Mouse (Mus musculus): Measurements from ENCODE around the gene Sbds. TPM values are rescaled to one million over a fixed set of nuclear protein-coding genes. Genes with fewer than 3 reads are reported as not detected.
A peak's percentile ranks its signal among the peaks of the same experiment; 100 is the strongest.

The Sbds gene
- polyA plus RNA-seq, 1 experiment from 2014 or later = 68.2 TPM

DNA sequence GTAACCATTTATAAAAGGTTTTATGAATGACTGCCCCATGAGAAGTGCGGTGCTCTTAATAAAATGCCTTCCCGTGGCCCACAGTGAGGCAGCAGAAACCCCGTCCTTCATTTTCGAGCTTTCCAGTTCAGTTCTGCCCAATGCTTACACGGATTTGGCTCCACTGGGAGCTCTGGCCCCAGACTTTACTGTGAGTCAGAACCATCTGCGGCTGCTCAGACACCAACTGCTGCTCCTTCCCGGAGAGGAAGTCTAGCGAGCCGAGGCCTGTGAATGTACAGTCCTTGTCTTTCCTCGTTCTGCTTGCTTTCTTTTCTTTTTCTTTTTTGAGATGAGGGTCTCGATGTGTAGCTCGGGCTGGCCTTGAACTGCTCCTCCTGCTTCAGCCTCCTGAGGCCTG is 35.4 kb upstream of the Sbds start:
- no peaks in the 10 kb centered on the region for H3K27me3 ChIP-seq (ENCODE audit: control insufficient read depth, insufficient read depth, low read length)
- H3K9ac ChIP-seq (replicated peaks; ENCODE audit: low read length) = no peak overlapping the region
- 94% methylated on average over 12 of the region's 12 CpGs for WGBS
- no peak overlapping the region for H3K4me2 ChIP-seq (ENCODE audit: low read depth, low read length)
- no peaks in the 10 kb centered on the region for H3K9me3 ChIP-seq (replicated peaks; ENCODE audit: control insufficient read depth, low read length)
- H3K4me3 ChIP-seq (ENCODE audit: low read depth, low read length) = no peak overlapping the region
- no peak for DNase-seq (ENCODE audit: low spot score)
- no peak for ATAC-seq (replicated peaks; ENCODE audit: insufficient number of reproducible peaks, low FRiP score, low TSS enrichment, low read depth)
- no peaks in the 10 kb centered on the region for H3K4me1 ChIP-seq (ENCODE audit: control insufficient read depth, insufficient read depth, low read length)
- no peak overlapping the region for H3K27ac ChIP-seq (replicated peaks; ENCODE audit: low read depth, low read length)
- H3K36me3 ChIP-seq (replicated peaks; ENCODE audit: control insufficient read depth, insufficient read depth, low read depth, low read length) = peaks cover 3% of the 10 kb centered on the region

DNA sequence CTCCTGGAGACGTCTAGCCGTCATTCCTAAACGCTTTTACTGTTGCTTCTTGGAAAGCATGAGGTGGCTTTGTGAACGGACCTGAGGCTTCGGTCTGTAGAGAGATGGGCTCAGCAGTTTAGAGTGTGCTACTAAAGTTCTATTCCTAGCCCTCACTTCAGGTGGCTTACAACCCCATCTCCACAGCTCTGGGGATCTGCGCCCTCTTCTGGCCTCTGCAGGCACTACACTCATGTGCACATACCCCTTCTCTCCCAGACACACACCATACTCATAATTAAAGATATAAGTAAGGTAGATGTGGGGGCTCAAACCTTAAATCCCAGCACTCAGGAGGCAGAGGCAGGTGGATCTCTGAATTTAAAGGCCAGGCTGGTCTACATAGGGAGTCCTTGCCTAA is 34.9 kb upstream of the Sbds start:
- no peak overlapping the region for H3K9ac ChIP-seq (replicated peaks; ENCODE audit: low read length)
- no peak overlapping the region for H3K27ac ChIP-seq (replicated peaks; ENCODE audit: low read depth, low read length)
- ATAC-seq (replicated peaks; ENCODE audit: insufficient number of reproducible peaks, low FRiP score, low TSS enrichment, low read depth) (no peak), DNase-seq (ENCODE audit: low spot score) (no peak)
- H3K4me1 ChIP-seq (ENCODE audit: control insufficient read depth, insufficient read depth, low read length) = no peaks in the 10 kb centered on the region
- H3K36me3 ChIP-seq (replicated peaks; ENCODE audit: control insufficient read depth, insufficient read depth, low read depth, low read length) = peaks cover 3% of the 10 kb centered on the region
- no peak overlapping the region for H3K4me3 ChIP-seq (ENCODE audit: low read depth, low read length)
- H3K9me3 ChIP-seq (replicated peaks; ENCODE audit: control insufficient read depth, low read length) = no peaks in the 10 kb centered on the region
- H3K4me2 ChIP-seq (ENCODE audit: low read depth, low read length) = no peak overlapping the region
- 99% methylated on average over 6 of the region's 6 CpGs for WGBS
- H3K27me3 ChIP-seq (ENCODE audit: control insufficient read depth, insufficient read depth, low read length) = no peaks in the 10 kb centered on the region

DNA sequence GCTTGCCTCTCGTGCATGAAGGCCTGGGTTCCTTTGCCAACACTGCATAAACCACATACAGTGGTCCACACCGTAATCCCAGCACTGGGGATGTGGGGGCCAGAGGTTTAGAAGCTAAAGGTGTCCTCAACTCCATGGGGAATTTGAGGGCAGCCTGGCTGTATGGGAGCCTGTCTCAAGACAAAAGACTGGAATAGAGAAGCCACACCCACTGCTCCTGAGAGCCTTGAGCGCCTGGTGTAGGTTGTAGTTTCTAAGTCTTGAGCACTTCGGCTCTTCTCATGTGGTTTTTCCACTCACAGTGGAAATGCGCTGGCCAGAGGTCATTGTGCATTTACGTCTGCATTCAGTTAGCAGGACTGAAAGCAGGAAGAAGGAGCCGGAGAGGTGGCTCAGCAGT is 32.8 kb upstream of the Sbds start:
- 89% methylated on average over 7 of the region's 7 CpGs for WGBS
- no peak overlapping the region for H3K27ac ChIP-seq (replicated peaks; ENCODE audit: low read depth, low read length)
- H3K4me2 ChIP-seq (ENCODE audit: low read depth, low read length) = no peak overlapping the region
- H3K9me3 ChIP-seq (replicated peaks; ENCODE audit: control insufficient read depth, low read length) = no peaks in the 10 kb centered on the region
- H3K9ac ChIP-seq (replicated peaks; ENCODE audit: low read length) = no peak overlapping the region
- no peaks in the 10 kb centered on the region for H3K27me3 ChIP-seq (ENCODE audit: control insufficient read depth, insufficient read depth, low read length)
- ATAC-seq (replicated peaks; ENCODE audit: insufficient number of reproducible peaks, low FRiP score, low TSS enrichment, low read depth) (no peak), DNase-seq (ENCODE audit: low spot score) (no peak)
- H3K4me3 ChIP-seq (ENCODE audit: low read depth, low read length) = no peak overlapping the region
- H3K36me3 ChIP-seq (replicated peaks; ENCODE audit: control insufficient read depth, insufficient read depth, low read depth, low read length) = peaks cover 3% of the 10 kb centered on the region
- H3K4me1 ChIP-seq (ENCODE audit: control insufficient read depth, insufficient read depth, low read length) = no peaks in the 10 kb centered on the region

DNA sequence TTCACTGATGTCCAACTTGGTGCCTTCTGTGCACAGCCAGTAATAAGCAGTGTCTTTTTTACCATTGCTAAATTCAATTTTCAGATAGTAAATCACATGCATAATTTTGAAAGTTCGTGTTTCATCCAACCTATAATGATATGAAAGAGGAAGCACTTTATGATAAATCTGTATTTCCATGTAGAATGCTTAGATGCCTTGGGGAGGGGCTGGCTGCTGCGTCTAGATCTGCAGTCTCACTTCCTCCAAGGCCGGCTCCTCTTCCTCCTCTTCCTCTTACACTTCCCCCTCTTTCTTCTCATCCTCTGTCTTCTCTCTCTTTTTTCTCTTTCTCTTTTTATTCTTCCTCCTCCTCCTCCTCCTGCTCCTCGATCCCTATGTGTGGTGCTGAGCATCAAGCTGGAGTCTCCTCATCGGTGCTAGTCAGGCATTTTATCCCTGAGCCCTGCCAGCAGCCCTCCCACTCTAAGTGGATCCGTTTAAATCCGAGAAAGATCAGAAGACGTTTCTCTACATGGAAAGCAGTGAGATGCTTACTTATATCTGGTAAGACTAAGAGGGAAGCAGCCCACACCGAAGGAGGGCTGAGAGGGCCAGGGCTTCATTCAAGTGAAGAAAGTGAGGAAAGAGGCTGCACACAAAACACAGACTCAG is 27.9 kb upstream of the Sbds start:
- H3K27me3 ChIP-seq (ENCODE audit: control insufficient read depth, insufficient read depth, low read length) = no peaks in the 10 kb centered on the region
- H3K9me3 ChIP-seq (replicated peaks; ENCODE audit: control insufficient read depth, low read length) = no peaks in the 10 kb centered on the region
- no peaks in the 10 kb centered on the region for H3K4me1 ChIP-seq (ENCODE audit: control insufficient read depth, insufficient read depth, low read length)
- no peak overlapping the region for H3K9ac ChIP-seq (replicated peaks; ENCODE audit: low read length)
- ATAC-seq (replicated peaks; ENCODE audit: insufficient number of reproducible peaks, low FRiP score, low TSS enrichment, low read depth) (no peak), DNase-seq (ENCODE audit: low spot score) (no peak)
- peaks cover 7% of the 10 kb centered on the region for H3K36me3 ChIP-seq (replicated peaks; ENCODE audit: control insufficient read depth, insufficient read depth, low read depth, low read length)
- WGBS = 94% methylated on average over 9 of the region's 9 CpGs
- no peak overlapping the region for H3K4me3 ChIP-seq (ENCODE audit: low read depth, low read length)
- no peak overlapping the region for H3K27ac ChIP-seq (replicated peaks; ENCODE audit: low read depth, low read length)
- H3K4me2 ChIP-seq (ENCODE audit: low read depth, low read length) = no peak overlapping the region

DNA sequence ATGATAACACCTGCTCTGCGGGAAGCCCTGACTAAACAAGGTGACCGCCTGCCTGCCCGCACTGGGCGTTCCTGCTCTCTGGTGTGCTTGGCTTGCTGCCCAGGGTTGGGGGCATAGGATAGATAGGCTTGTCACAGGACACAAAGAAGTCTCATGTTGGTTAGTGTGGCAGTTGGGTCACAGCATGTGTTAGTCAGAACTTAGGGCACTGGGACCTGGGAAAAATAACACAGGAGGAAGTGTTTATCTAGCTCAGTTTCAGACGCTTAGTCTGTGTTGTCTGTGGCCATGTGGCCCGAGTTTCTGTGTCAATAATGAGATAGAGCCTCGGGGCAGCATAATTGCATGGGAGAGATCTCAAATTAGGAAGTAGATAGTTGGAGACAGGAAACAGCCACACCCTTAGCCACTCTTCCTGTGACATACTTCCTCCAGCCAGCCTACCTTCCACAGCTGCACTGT is 22.7 kb upstream of the Sbds start:
- 84% methylated on average over 7 of the region's 7 CpGs for WGBS
- Histone ChIP-seq H3K4me3 (ENCODE audit: low read depth, low read length) (no peak overlapping the region), H3K9ac (replicated peaks; ENCODE audit: low read length) (no peak overlapping the region), H3K27ac (replicated peaks; ENCODE audit: low read depth, low read length) (no peak overlapping the region), H3K27me3 (ENCODE audit: control insufficient read depth, insufficient read depth, low read length) (no peaks in the 10 kb centered on the region), H3K9me3 (replicated peaks; ENCODE audit: control insufficient read depth, low read length) (no peaks in the 10 kb centered on the region), H3K4me1 (ENCODE audit: control insufficient read depth, insufficient read depth, low read length) (no peaks in the 10 kb centered on the region), H3K4me2 (ENCODE audit: low read depth, low read length) (no peak overlapping the region), H3K36me3 (replicated peaks; ENCODE audit: control insufficient read depth, insufficient read depth, low read depth, low read length) (peaks cover 7% of the 10 kb centered on the region)
- ATAC-seq (replicated peaks; ENCODE audit: insufficient number of reproducible peaks, low FRiP score, low TSS enrichment, low read depth) (no peak), DNase-seq (ENCODE audit: low spot score) (no peak)

DNA sequence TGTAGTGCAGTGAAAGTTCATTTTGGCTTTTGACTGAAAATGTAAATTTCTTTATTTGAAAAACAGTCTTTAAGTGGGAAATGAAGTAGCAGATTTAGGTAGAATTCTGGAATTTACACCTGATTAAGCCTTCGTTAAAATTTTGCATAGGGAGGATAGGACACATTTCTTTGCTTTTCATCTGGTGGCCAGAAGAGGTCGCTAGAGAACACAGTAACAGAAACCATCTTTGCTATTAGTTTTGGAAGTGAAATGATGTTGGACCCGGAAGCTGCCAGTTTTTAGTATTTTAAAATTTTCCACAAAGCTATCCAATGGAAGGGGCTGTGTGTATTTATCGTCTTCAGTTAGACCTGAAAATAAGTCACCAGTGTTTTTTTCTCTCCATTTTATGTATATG is 20.2 kb upstream of the Sbds start:
- H3K27me3 ChIP-seq (ENCODE audit: control insufficient read depth, insufficient read depth, low read length) = no peaks in the 10 kb centered on the region
- no peak overlapping the region for H3K9ac ChIP-seq (replicated peaks; ENCODE audit: low read length)
- no peak overlapping the region for H3K27ac ChIP-seq (replicated peaks; ENCODE audit: low read depth, low read length)
- no peaks in the 10 kb centered on the region for H3K4me1 ChIP-seq (ENCODE audit: control insufficient read depth, insufficient read depth, low read length)
- DNase-seq (ENCODE audit: low spot score) = peak; percentile 51
- 59% methylated on average over 4 of the region's 4 CpGs for WGBS
- H3K36me3 ChIP-seq (replicated peaks; ENCODE audit: control insufficient read depth, insufficient read depth, low read depth, low read length) = peaks cover 4% of the 10 kb centered on the region
- H3K9me3 ChIP-seq (replicated peaks; ENCODE audit: control insufficient read depth, low read length) = no peaks in the 10 kb centered on the region
- ATAC-seq (replicated peaks; ENCODE audit: insufficient number of reproducible peaks, low FRiP score, low TSS enrichment, low read depth) = no peak
- no peak overlapping the region for H3K4me3 ChIP-seq (ENCODE audit: low read depth, low read length)
- no peak overlapping the region for H3K4me2 ChIP-seq (ENCODE audit: low read depth, low read length)

DNA sequence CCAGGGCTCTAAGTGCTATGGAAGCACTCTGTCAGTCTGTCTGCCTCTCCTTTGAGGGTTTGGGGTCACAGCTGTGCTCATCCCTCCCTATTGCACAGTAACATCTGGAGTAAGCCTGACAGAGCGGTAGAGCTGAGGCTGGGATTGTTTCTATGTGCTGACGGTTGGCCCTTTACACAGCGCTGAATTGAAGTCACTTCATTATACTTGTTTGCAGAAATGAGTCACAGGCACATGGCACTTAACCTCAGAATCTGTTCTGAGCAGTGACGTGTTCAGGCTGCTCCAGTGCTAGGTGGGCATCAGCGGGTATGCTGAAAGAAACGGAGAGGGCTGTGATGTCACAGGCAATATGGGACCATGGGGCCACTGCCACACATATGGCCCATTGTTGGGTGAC is 17.7 kb upstream of the Sbds start:
- H3K4me3 ChIP-seq (ENCODE audit: low read depth, low read length) = no peak overlapping the region
- no peak overlapping the region for H3K9ac ChIP-seq (replicated peaks; ENCODE audit: low read length)
- no peaks in the 10 kb centered on the region; the same call in 1 of the 2 replicates for H3K36me3 ChIP-seq (replicated peaks; ENCODE audit: control insufficient read depth, insufficient read depth, low read depth, low read length)
- 92% methylated on average over 6 of the region's 6 CpGs for WGBS
- no peak overlapping the region for H3K4me2 ChIP-seq (ENCODE audit: low read depth, low read length)
- H3K27me3 ChIP-seq (ENCODE audit: control insufficient read depth, insufficient read depth, low read length) = no peaks in the 10 kb centered on the region
- no peak overlapping the region for H3K27ac ChIP-seq (replicated peaks; ENCODE audit: low read depth, low read length)
- H3K9me3 ChIP-seq (replicated peaks; ENCODE audit: control insufficient read depth, low read length) = no peaks in the 10 kb centered on the region
- ATAC-seq (replicated peaks; ENCODE audit: insufficient number of reproducible peaks, low FRiP score, low TSS enrichment, low read depth) = no peak
- no peak for DNase-seq (ENCODE audit: low spot score)
- H3K4me1 ChIP-seq (ENCODE audit: control insufficient read depth, insufficient read depth, low read length) = no peaks in the 10 kb centered on the region

DNA sequence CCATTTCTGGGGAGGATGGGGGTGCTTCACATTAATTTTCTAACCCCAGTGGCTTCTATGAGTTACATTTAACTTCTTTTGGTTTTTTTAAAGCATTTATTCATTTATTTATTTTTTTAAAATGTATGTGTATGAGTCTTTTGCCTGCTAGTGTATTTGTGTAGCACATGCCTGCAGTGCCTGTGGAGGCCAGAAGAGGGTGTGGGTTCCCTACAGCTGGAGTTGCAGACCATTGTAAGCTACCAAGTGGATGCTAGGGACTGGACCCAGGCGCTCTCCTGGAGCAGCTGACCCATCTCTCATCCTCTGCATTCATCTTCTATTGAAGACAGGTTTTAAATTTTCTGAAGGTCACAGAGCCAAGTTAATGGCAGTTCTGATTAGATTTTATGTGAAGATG is 17.0 kb upstream of the Sbds start:
- Histone ChIP-seq H3K4me2 (ENCODE audit: low read depth, low read length) (no peak overlapping the region), H3K9ac (replicated peaks; ENCODE audit: low read length) (no peak overlapping the region), H3K4me3 (ENCODE audit: low read depth, low read length) (no peak overlapping the region), H3K4me1 (ENCODE audit: control insufficient read depth, insufficient read depth, low read length) (no peaks in the 10 kb centered on the region), H3K36me3 (replicated peaks; ENCODE audit: control insufficient read depth, insufficient read depth, low read depth, low read length) (peaks cover 6% of the 10 kb centered on the region), H3K27ac (replicated peaks; ENCODE audit: low read depth, low read length) (no peak overlapping the region), H3K9me3 (replicated peaks; ENCODE audit: control insufficient read depth, low read length) (no peaks in the 10 kb centered on the region), H3K27me3 (ENCODE audit: control insufficient read depth, insufficient read depth, low read length) (no peaks in the 10 kb centered on the region)
- WGBS = 96% methylated on average over 1 of the region's 1 CpGs
- DNase-seq (ENCODE audit: low spot score) (no peak), ATAC-seq (replicated peaks; ENCODE audit: insufficient number of reproducible peaks, low FRiP score, low TSS enrichment, low read depth) (no peak)
